Mouse (Mus musculus) stomach, postnatal 0 days (tissue): ENCODE measurements around the gene Myo6.

Experiments
- CTCF ChIP-seq: IDR thresholded peaks from 2 replicates; pipeline ENCODE4 v1.5.1; 2016; ENCODE audit warnings: antibody characterized with exemption, low read depth, mild to moderate bottlenecking, moderate library complexity
- EP300 ChIP-seq: optimal IDR thresholded peaks from 2 replicates; pipeline ENCODE3; 2016; ENCODE audit warnings: antibody characterized with exemption

GRCm38 (mm10) chr9:80313610-80314009 lies 148.8 kb downstream of the Myo6 start:
- TF ChIP-seq CTCF: no peak
- no peak for TF ChIP-seq EP300
